22 mouse cellular contexts compared by ENCODE assay signal in genomic region chr2:71696776-71697175, GRCm38 (mm10).
"Had no signal": no experiment of that assay in that cellular context is flagged by ENCODE, and none has a peak within 500 bp of the region (broad histone marks: within the 10 kb centered on the region; RNA-seq: fewer than 3 reads in every experiment).

No protein-coding gene starts in this region.

- DNase-seq: kidney, adult 18-20 months; kidney, adult 9 months; kidney, postnatal 25 days; layer of hippocampus, adult 9-11 months; liver; lung, embryonic 14.5 days; lung, postnatal 14 days; lung, postnatal 4 days; midbrain, embryonic 14.5 days; right cerebral cortex, adult 18-20 months; right cerebral cortex, postnatal 14 days; spleen, adult 18-20 months; thymus, adult 2 months; thymus, postnatal 14 days; thymus, postnatal 4 days had no signal

- H3K27ac ChIP-seq: kidney, postnatal 0 days; limb, embryonic 10.5 days; limb, embryonic 13.5 days; liver, embryonic 12.5 days; liver, embryonic 15.5 days had no signal

- H3K4me1 ChIP-seq: liver, embryonic 12.5 days; liver, embryonic 15.5 days had no signal

- ATAC-seq: liver, embryonic 12.5 days had no signal

- H3K4me2 ChIP-seq: limb, embryonic 13.5 days; liver, embryonic 12.5 days; liver, embryonic 15.5 days; lung, embryonic 14.5 days; midbrain, embryonic 11.5 days had no signal

- H3K36me3 ChIP-seq: limb, embryonic 10.5 days; limb, embryonic 13.5 days; liver, embryonic 12.5 days; liver, embryonic 15.5 days had no signal

- H3K4me3 ChIP-seq: layer of hippocampus, adult 2 months; limb, embryonic 10.5 days; limb, embryonic 13.5 days; liver, embryonic 12.5 days; liver, embryonic 15.5 days had no signal

- H3K27me3 ChIP-seq: limb, embryonic 13.5 days; liver, embryonic 12.5 days; liver, embryonic 15.5 days had no signal

- H3K9me3 ChIP-seq: limb, embryonic 10.5 days; liver, embryonic 12.5 days; liver, embryonic 15.5 days had no signal

- H3K9ac ChIP-seq: limb, embryonic 13.5 days; liver, embryonic 12.5 days; liver, embryonic 15.5 days; lung, embryonic 14.5 days had no signal
